12 mouse cellular contexts compared by ENCODE assay signal in genomic region chr1:171681009-171681408, GRCm38 (mm10). TPM values are rescaled to one million over a fixed set of nuclear protein-coding genes. Genes with fewer than 3 reads are reported as not detected.
DNase-seq lines count a peak whose midpoint lies in the region; ATAC-seq and TF ChIP-seq lines count a peak whose summit lies in the region.
"Had no signal": no experiment of that assay in that cellular context is flagged by ENCODE, and none has a peak within 500 bp of the region (broad histone marks: within the 10 kb centered on the region; RNA-seq: fewer than 3 reads in every experiment).

No protein-coding gene starts in this region.

- TF ChIP-seq CTCF in CH12.LX (conservative IDR thresholded peaks at IDR 0.05 in 1 of 2, IDR thresholded peaks at IDR 0.05 in 1 of 2; ENCODE audit: low read depth in 2 of 2, low read length in 2 of 2) = no peak
- no peak for TF ChIP-seq CTCF in small intestine, adult 2 months (IDR thresholded peaks at IDR 0.05; ENCODE audit: extremely low read depth, insufficient read length, insufficient replicate concordance, low read depth, low read length)

- TF ChIP-seq POLR2A in CH12.LX (IDR thresholded peaks at IDR 0.05; ENCODE audit: low read depth, low read length) = peak; percentile 53; the same call in 1 of the 2 replicates
- TF ChIP-seq POLR2A in small intestine, adult 2 months (IDR thresholded peaks at IDR 0.05; ENCODE audit: low read depth, low read length) = no peak

- H3K27ac ChIP-seq in CH12.LX (ENCODE audit: insufficient read depth, low read depth) = peak overlapping the region; percentile 93
- no peak overlapping the region for H3K27ac ChIP-seq in liver, embryonic 13.5 days
- H3K27ac ChIP-seq in small intestine, adult 2 months (ENCODE audit: insufficient read depth, low read depth, low read length) = peak overlapping the region; percentile 82; the same call in 1 of the 2 replicates
- H3K27ac ChIP-seq: heart, adult 2 months; intestine, embryonic 15.5 days had no signal

- no peak; the same call in 1 of the 2 replicates for TF ChIP-seq RAD21 in CH12.LX (IDR thresholded peaks at IDR 0.05; ENCODE audit: low read depth, low read length)

- TF ChIP-seq EP300 in CH12.LX (IDR thresholded peaks at IDR 0.05; ENCODE audit: low read length) = peak; percentile 79

- in situ Hi-C loops in CH12.LX (cut with MboI; ENCODE audit: low pct_ligation_motif_present, low pct_unique_long_range_greater_than_20kb, low sequenced_read_pairs) = no loop called here

- dilution Hi-C loops in CH12.LX (cut with MboI; ENCODE audit: extremely low pct_ligation_motif_present, extremely low pct_unique_long_range_greater_than_20kb, low sequenced_read_pairs) = no loop called here

- peaks cover 19 to 42% of the 10 kb centered on the region in 2 experiments for H3K4me1 ChIP-seq in CH12.LX (ENCODE audit: control insufficient read depth in 1 of 2, insufficient read depth in 2 of 2)
- H3K4me1 ChIP-seq in liver, embryonic 13.5 days (replicated peaks) = peaks cover 21% of the 10 kb centered on the region
- no peaks in the 10 kb centered on the region for H3K4me1 ChIP-seq in small intestine, adult 2 months (ENCODE audit: control insufficient read depth, insufficient read depth, insufficient read length, low read length)
- H3K4me1 ChIP-seq: intestine, embryonic 15.5 days had no signal

- H3K79me2 ChIP-seq in CH12.LX (replicated peaks; ENCODE audit: control insufficient read depth, extremely low read depth, insufficient read depth, poor library complexity, severe bottlenecking) = peaks cover 24% of the 10 kb centered on the region

- H3K9me3 ChIP-seq in CH12.LX (replicated peaks; ENCODE audit: low read length) = no peaks in the 10 kb centered on the region
- no peaks in the 10 kb centered on the region for H3K9me3 ChIP-seq in liver, embryonic 13.5 days (replicated peaks)
- H3K9me3 ChIP-seq: intestine, embryonic 15.5 days had no signal

- peak overlapping the region; percentile 95 for H3K9ac ChIP-seq in CH12.LX (ENCODE audit: insufficient read depth, low read depth)
- no peak overlapping the region for H3K9ac ChIP-seq in liver, embryonic 13.5 days
- H3K9ac ChIP-seq: intestine, embryonic 15.5 days had no signal

- H3K4me3 ChIP-seq in CH12.LX (replicated peaks in 1 of 3; ENCODE audit: low read depth in 2 of 3, low read length in 2 of 3, poor library complexity in 1 of 3) = peak overlapping the region; percentile 78 to 98 (median 78)
- no peak overlapping the region for H3K4me3 ChIP-seq in liver, embryonic 13.5 days (replicated peaks)
- H3K4me3 ChIP-seq in small intestine, adult 2 months (ENCODE audit: low read depth, low read length) = peak overlapping the region; percentile 22; the same call in 1 of the 2 replicates
- H3K4me3 ChIP-seq: heart, adult 2 months; intestine, embryonic 15.5 days had no signal

- 43% methylated on average over 7 of the region's 7 CpGs for WGBS in liver, embryonic 13.5 days (ENCODE audit: insufficient replicate concordance)
- WGBS in small intestine, adult 2 months = 46% methylated on average over 7 of the region's 7 CpGs

- H3K4me2 ChIP-seq in CH12.LX (ENCODE audit: insufficient read depth, low read depth, poor library complexity, severe bottlenecking) = peak overlapping the region; percentile 88
- H3K4me2 ChIP-seq in liver, embryonic 13.5 days = peak overlapping the region; percentile 17; the same call in 1 of the 2 replicates
- H3K4me2 ChIP-seq: intestine, embryonic 15.5 days had no signal

- no peak for ATAC-seq in liver, embryonic 13.5 days (ENCODE audit: low read depth)
- ATAC-seq: intestine, embryonic 15.5 days had no signal

- DNase-seq in B cell, adult 2 months = peak; percentile 63 to 67
- peak; percentile 71 for DNase-seq in CH12.LX (ENCODE audit: extremely low read depth)
- DNase-seq in liver, embryonic 13.5 days = no peak
- no peak for DNase-seq in left cerebral cortex, adult 9 months (ENCODE audit: low spot score in 2 of 2)
- DNase-seq in frontal cortex, postnatal 36 days (ENCODE audit: low spot score in 2 of 2) = no peak
- no peak for DNase-seq in cerebellum, postnatal 10 days

- H3K27me3 ChIP-seq in CH12.LX (replicated peaks) = no peaks in the 10 kb centered on the region
- H3K27me3 ChIP-seq in liver, embryonic 13.5 days = no peaks in the 10 kb centered on the region
- no peaks in the 10 kb centered on the region for H3K27me3 ChIP-seq in small intestine, adult 2 months (ENCODE audit: control insufficient read depth, insufficient read depth, low read length)
- H3K27me3 ChIP-seq: intestine, embryonic 15.5 days had no signal

- peaks cover 0 to 5% of the 10 kb centered on the region in 2 experiments for H3K36me3 ChIP-seq in CH12.LX (replicated peaks in 1 of 2; ENCODE audit: control insufficient read depth in 1 of 2, insufficient read depth in 1 of 2, low read length in 1 of 2)
- no peaks in the 10 kb centered on the region for H3K36me3 ChIP-seq in liver, embryonic 13.5 days
- no peaks in the 10 kb centered on the region for H3K36me3 ChIP-seq in small intestine, adult 2 months (ENCODE audit: control insufficient read depth, insufficient read depth, low read length)
- H3K36me3 ChIP-seq: intestine, embryonic 15.5 days had no signal

TF ChIP-seq in CH12.LX, 34 proteins besides CTCF, POLR2A, EP300 and RAD21:
- TF ChIP-seq NRF1 (IDR thresholded peaks at IDR 0.05; ENCODE audit: low read depth, low read length) (0 out of 2 replicates have a peak, but pooled peaks have one; percentile 30), MEF2A (IDR thresholded peaks at IDR 0.05; ENCODE audit: borderline replicate concordance, low read depth, low read length) (peak; percentile 65; the same call in 1 of the 2 replicates), KAT2A (IDR thresholded peaks at IDR 0.05; ENCODE audit: insufficient replicate concordance, low read length) (0 out of 2 replicates have a peak, but pooled peaks have one; percentile 31), TCF12 (IDR thresholded peaks at IDR 0.05; ENCODE audit: low read depth, low read length) (peak; percentile 79; the same call in 1 of the 2 replicates), ETS1 (conservative IDR thresholded peaks at IDR 0.05; ENCODE audit: low read depth, low read length) (peak; percentile 42; the same call in 1 of the 2 replicates), MAX (IDR thresholded peaks at IDR 0.05; ENCODE audit: low read length) (0 out of 2 replicates have a peak, but pooled peaks have one; percentile 64), E2F4 (IDR thresholded peaks at IDR 0.05; ENCODE audit: insufficient replicate concordance, low read depth, low read length) (no peak), IRF4 (IDR thresholded peaks at IDR 0.05; ENCODE audit: low read depth, low read length) (peak; percentile 89), MAFK (IDR thresholded peaks at IDR 0.05; ENCODE audit: insufficient replicate concordance, low read length) (no peak), SIN3A (IDR thresholded peaks at IDR 0.05; ENCODE audit: low read length) (no peak; the same call in 1 of the 2 replicates), ELF1 (IDR thresholded peaks at IDR 0.05; ENCODE audit: low read depth, low read length) (peak; percentile 91), ZMIZ1 (IDR thresholded peaks at IDR 0.05; ENCODE audit: low read depth, low read length) (peak; percentile 34; the same call in 1 of the 2 replicates), ZC3H11A (IDR thresholded peaks at IDR 0.05; ENCODE audit: low read depth, low read length) (no peak), RCOR1 (conservative IDR thresholded peaks at IDR 0.05; ENCODE audit: low read depth, low read length) (no peak), BHLHE40 (IDR thresholded peaks at IDR 0.05; ENCODE audit: low read depth, low read length) (no peak), PAX5 (IDR thresholded peaks at IDR 0.05; ENCODE audit: low read length) (no peak), MAZ (IDR thresholded peaks at IDR 0.05; ENCODE audit: low read depth, low read length) (no peak), MYC (IDR thresholded peaks at IDR 0.05; ENCODE audit: low read depth, low read length) (0 out of 2 replicates have a peak, but pooled peaks have one; percentile 32), GABPA (IDR thresholded peaks at IDR 0.05; ENCODE audit: insufficient replicate concordance, low read depth, low read length) (no peak), HCFC1 (IDR thresholded peaks at IDR 0.05; ENCODE audit: low read depth, low read length) (peak; percentile 70), MXI1 (IDR thresholded peaks at IDR 0.05; ENCODE audit: low read depth, low read length) (no peak), TBP (conservative IDR thresholded peaks at IDR 0.05; ENCODE audit: low read depth, low read length) (peak; percentile 89), NELFE (IDR thresholded peaks at IDR 0.05; ENCODE audit: low read depth, low read length) (peak; percentile 71; the same call in 1 of the 2 replicates), POLR2AphosphoS2 (IDR thresholded peaks at IDR 0.05; ENCODE audit: low read depth, low read length) (no peak; the same call in 1 of the 2 replicates)

RNA-seq across cellular contexts. Expression of gene Cd48, which starts 0.8 kb away (rescaled TPM):
- total RNA-seq in CH12.LX (2012; rRNA removed) (65.0 and 96.4 TPM in 2 replicates), CH12.LX (2014; rRNA removed) (218 and 231 TPM in 2 replicates)
- 80.3 and 87.6 TPM in 2 replicates for polyA plus RNA-seq in CH12.LX (2012; ENCODE audit: insufficient read length, low read depth)
- polyA plus RNA-seq in liver, embryonic 13.5 days (2015; fragmentation: Nextera tagmentation; extraction: Ambion mirVana) = 10.3 and 11.2 TPM in 2 replicates
- 3.9 and 5.6 TPM in 2 replicates for polyA plus RNA-seq in small intestine, adult 2 months (2012; rRNA removed)
- polyA plus RNA-seq: forebrain, embryonic 11.5 days had no signal

RNA-seq across cellular contexts. Expression of gene Slamf7, which starts 28.2 kb away (rescaled TPM):
- total RNA-seq in CH12.LX (2012; rRNA removed) (6.8 and 10.5 TPM in 2 replicates), CH12.LX (2014; rRNA removed) (15.4 and 15.8 TPM in 2 replicates)
- 9.5 and 10.6 TPM in 2 replicates for polyA plus RNA-seq in CH12.LX (2012; ENCODE audit: insufficient read length, low read depth)
- polyA plus RNA-seq in liver, embryonic 13.5 days (2015; fragmentation: Nextera tagmentation; extraction: Ambion mirVana) = not detected in 2 replicates
- polyA plus RNA-seq in small intestine, adult 2 months (2012; rRNA removed) = 1.2 and 1.6 TPM in 2 replicates
- total RNA-seq: layer of hippocampus, postnatal 25 days had no signal
- polyA plus RNA-seq: forebrain, embryonic 11.5 days; neural tube, embryonic 11.5 days had no signal

Comparison
In these comparisons a context has a peak if more than half of its experiments do, and no peak if none do; other contexts are left out.
1. DNase-seq: peak in B cell, adult 2 months (2 of 2) and CH12.LX (single experiment); none in liver, embryonic 13.5 days (single experiment), left cerebral cortex, adult 9 months (0 of 2), frontal cortex, postnatal 36 days (0 of 2) and cerebellum, postnatal 10 days (0 of 2).